Mouse (Mus musculus) cerebellum, adult 2 months (tissue): ENCODE results near the gene Rbks.

Experiments
- CTCF ChIP-seq: fragments of 200-500 bp; IDR thresholded peaks from 2 replicates; pipeline ENCODE4 v1.5.1; 2011; ENCODE audit warnings: low read depth, mild to moderate bottlenecking, control low read depth, low read length, moderate library complexity, borderline replicate concordance; ENCODE audit not compliant: insufficient read depth
- POLR2A ChIP-seq: fragments of 200-500 bp; IDR thresholded peaks from 2 replicates; pipeline ENCODE4 v1.6.1; 2011; ENCODE audit warnings: low read length, control low read depth, borderline replicate concordance; ENCODE audit not compliant: insufficient read depth

- TF ChIP-seq CTCF, result no peak
- no peak for TF ChIP-seq POLR2A
Measured at GRCm38 (mm10) chr5:31636636-31637253, 60.7 kb downstream of the Rbks start.
